Mouse (Mus musculus): ENCODE data around the gene Arhgef19. TPM values are rescaled to one million over a fixed set of nuclear protein-coding genes. Genes with fewer than 3 reads are reported as not detected.
A peak's percentile ranks its signal among the peaks of the same experiment; 100 is the strongest.

Gene Arhgef19
- total and polyA plus RNA-seq, 2 experiments from 2014 or later, result 1.5 to 2.5 TPM

GRCm38 (mm10) chr4:141254234-141254633 lies 14.9 kb downstream of the Arhgef19 start:
- 66% methylated on average over 16 of the region's 16 CpGs for WGBS
- no peak for DNase-seq (ENCODE audit: low spot score)
- no peak overlapping the region for H3K4me2 ChIP-seq (ENCODE audit: low read depth, low read length)
- no peaks in the 10 kb centered on the region for H3K9me3 ChIP-seq (replicated peaks; ENCODE audit: control insufficient read depth, low read length)
- H3K4me3 ChIP-seq (ENCODE audit: low read depth, low read length), result no peak overlapping the region
- peaks cover under 1% of the 10 kb centered on the region; the same call in 1 of the 2 replicates for H3K27me3 ChIP-seq (ENCODE audit: control insufficient read depth, insufficient read depth, low read length)
- no peaks in the 10 kb centered on the region for H3K4me1 ChIP-seq (ENCODE audit: control insufficient read depth, insufficient read depth)
- H3K36me3 ChIP-seq (replicated peaks; ENCODE audit: control insufficient read depth, insufficient read depth, low read length), result no peaks in the 10 kb centered on the region
- TF ChIP-seq CTCF (IDR thresholded peaks at IDR 0.05; ENCODE audit: low read depth), result no peak
- TF ChIP-seq EP300 (IDR thresholded peaks at IDR 0.05; ENCODE audit: low read depth), result no peak
- H3K9ac ChIP-seq (replicated peaks; ENCODE audit: low read depth, low read length), result no peak overlapping the region
- ATAC-seq (ENCODE audit: insufficient read depth, low read depth), result peak; percentile 58
- no peak overlapping the region for H3K27ac ChIP-seq (ENCODE audit: low read depth)

- Histone ChIP-seq H3K4me1 (ENCODE audit: control insufficient read depth, insufficient read depth) (peaks cover 6% of the 10 kb centered on the region; the same call in 1 of the 2 replicates), H3K4me2 (ENCODE audit: low read depth, low read length) (no peak overlapping the region), H3K9ac (replicated peaks; ENCODE audit: low read depth, low read length) (no peak overlapping the region), H3K27ac (ENCODE audit: low read depth) (no peak overlapping the region), H3K4me3 (ENCODE audit: low read depth, low read length) (no peak overlapping the region), H3K9me3 (replicated peaks; ENCODE audit: control insufficient read depth, low read length) (no peaks in the 10 kb centered on the region), H3K27me3 (ENCODE audit: control insufficient read depth, insufficient read depth, low read length) (no peaks in the 10 kb centered on the region), H3K36me3 (replicated peaks; ENCODE audit: control insufficient read depth, insufficient read depth, low read length) (no peaks in the 10 kb centered on the region)
- no peak for ATAC-seq (ENCODE audit: insufficient read depth, low read depth)
- WGBS, result 69% methylated on average over 5 of the region's 5 CpGs
- no peak for TF ChIP-seq EP300 (IDR thresholded peaks at IDR 0.05; ENCODE audit: low read depth)
- peak; percentile 48 for TF ChIP-seq CTCF (IDR thresholded peaks at IDR 0.05; ENCODE audit: low read depth)
- no peak for DNase-seq (ENCODE audit: low spot score)
Observed at GRCm38 (mm10) chr4:141257440-141257839, 18.1 kb downstream of the Arhgef19 start.

- DNase-seq (ENCODE audit: low spot score), result no peak
- Histone ChIP-seq H3K4me3 (ENCODE audit: low read depth, low read length) (no peak overlapping the region), H3K4me1 (ENCODE audit: control insufficient read depth, insufficient read depth) (peaks cover 6% of the 10 kb centered on the region; the same call in 1 of the 2 replicates), H3K27ac (ENCODE audit: low read depth) (no peak overlapping the region), H3K9ac (replicated peaks; ENCODE audit: low read depth, low read length) (no peak overlapping the region), H3K4me2 (ENCODE audit: low read depth, low read length) (no peak overlapping the region), H3K36me3 (replicated peaks; ENCODE audit: control insufficient read depth, insufficient read depth, low read length) (no peaks in the 10 kb centered on the region), H3K27me3 (ENCODE audit: control insufficient read depth, insufficient read depth, low read length) (no peaks in the 10 kb centered on the region), H3K9me3 (replicated peaks; ENCODE audit: control insufficient read depth, low read length) (no peaks in the 10 kb centered on the region)
- TF ChIP-seq EP300 (IDR thresholded peaks at IDR 0.05; ENCODE audit: low read depth), result no peak
- no peak for TF ChIP-seq CTCF (IDR thresholded peaks at IDR 0.05; ENCODE audit: low read depth)
- no peak for ATAC-seq (ENCODE audit: insufficient read depth, low read depth)
- 70% methylated on average over 12 of the region's 12 CpGs for WGBS
Observed at GRCm38 (mm10) chr4:141259413-141259812, 20.1 kb downstream of the Arhgef19 start.

GRCm38 (mm10) chr4:141260007-141260723 lies 20.9 kb downstream of the Arhgef19 start:
- ATAC-seq (ENCODE audit: insufficient read depth, low read depth) (peak; percentile 33; the same call in 1 of the 2 replicates), DNase-seq (ENCODE audit: low spot score) (peak; percentile 45)
- peaks cover 6% of the 10 kb centered on the region; the same call in 1 of the 2 replicates for H3K4me1 ChIP-seq (ENCODE audit: control insufficient read depth, insufficient read depth)
- H3K4me2 ChIP-seq (ENCODE audit: low read depth, low read length), result peak overlapping the region; percentile 52
- TF ChIP-seq EP300 (IDR thresholded peaks at IDR 0.05; ENCODE audit: low read depth) (no peak), CTCF (IDR thresholded peaks at IDR 0.05; ENCODE audit: low read depth) (no peak)
- H3K27ac ChIP-seq (ENCODE audit: low read depth), result no peak overlapping the region
- peak overlapping the region; percentile 32 for H3K4me3 ChIP-seq (ENCODE audit: low read depth, low read length)
- WGBS, result 37% methylated on average over 16 of the region's 16 CpGs
- no peaks in the 10 kb centered on the region for H3K36me3 ChIP-seq (replicated peaks; ENCODE audit: control insufficient read depth, insufficient read depth, low read length)
- no peak overlapping the region for H3K9ac ChIP-seq (replicated peaks; ENCODE audit: low read depth, low read length)
- no peaks in the 10 kb centered on the region for H3K9me3 ChIP-seq (replicated peaks; ENCODE audit: control insufficient read depth, low read length)
- no peaks in the 10 kb centered on the region for H3K27me3 ChIP-seq (ENCODE audit: control insufficient read depth, insufficient read depth, low read length)

- no peak overlapping the region for H3K9ac ChIP-seq (replicated peaks; ENCODE audit: low read depth, low read length)
- TF ChIP-seq EP300 (IDR thresholded peaks at IDR 0.05; ENCODE audit: low read depth) (no peak), CTCF (IDR thresholded peaks at IDR 0.05; ENCODE audit: low read depth) (no peak)
- 77% methylated on average over 10 of the region's 10 CpGs for WGBS
- H3K4me2 ChIP-seq (ENCODE audit: low read depth, low read length), result no peak overlapping the region
- no peaks in the 10 kb centered on the region for H3K27me3 ChIP-seq (ENCODE audit: control insufficient read depth, insufficient read depth, low read length)
- ATAC-seq (ENCODE audit: insufficient read depth, low read depth) (no peak), DNase-seq (ENCODE audit: low spot score) (no peak)
- no peaks in the 10 kb centered on the region for H3K9me3 ChIP-seq (replicated peaks; ENCODE audit: control insufficient read depth, low read length)
- no peaks in the 10 kb centered on the region for H3K36me3 ChIP-seq (replicated peaks; ENCODE audit: control insufficient read depth, insufficient read depth, low read length)
- no peak overlapping the region for H3K4me3 ChIP-seq (ENCODE audit: low read depth, low read length)
- peaks cover 6% of the 10 kb centered on the region; the same call in 1 of the 2 replicates for H3K4me1 ChIP-seq (ENCODE audit: control insufficient read depth, insufficient read depth)
- no peak overlapping the region for H3K27ac ChIP-seq (ENCODE audit: low read depth)
Observed at GRCm38 (mm10) chr4:141262906-141263637, 23.8 kb downstream of the Arhgef19 start.
